Mouse (Mus musculus) liver, embryonic 12.5 days (tissue): ENCODE measurements around the gene Erc1. TPM values are rescaled to one million over a fixed set of nuclear protein-coding genes. Genes with fewer than 3 reads are reported as not detected.

Experiments
- ATAC-seq: fragments of 200-750 bp; cut with Nextera tagmentation; 2 replicates; pipeline ENCODE4 v1.8.0; 2017; ENCODE audit warnings: moderate number of reproducible peaks, mild to moderate bottlenecking, moderate library complexity
- H3K27ac ChIP-seq: fragments of 300-500 bp; sonication (generic); 2 replicates; pipeline ENCODE4 v1.5.1; 2016; ENCODE audit warnings: mild to moderate bottlenecking
- H3K27me3 ChIP-seq: fragments of 300-500 bp; sonication (generic); replicated peaks from 2 replicates; pipeline ENCODE4 v1.6.1; 2016; ENCODE audit warnings: mild to moderate bottlenecking, moderate library complexity
- H3K36me3 ChIP-seq: fragments of 300-500 bp; sonication (generic); 2 replicates; pipeline ENCODE4 v1.6.1; 2016; ENCODE audit warnings: mild to moderate bottlenecking, moderate library complexity
- H3K4me1 ChIP-seq: fragments of 300-500 bp; sonication (generic); 2 replicates; pipeline ENCODE4 v1.6.1; 2016
- H3K4me2 ChIP-seq: fragments of 300-500 bp; sonication (generic); 2 replicates; pipeline ENCODE4 v1.6.1; 2016; ENCODE audit warnings: mild to moderate bottlenecking, moderate library complexity
- H3K4me3 ChIP-seq: fragments of 300-500 bp; sonication (generic); 2 replicates; pipeline ENCODE4 v1.5.1; 2016; ENCODE audit warnings: mild to moderate bottlenecking, moderate library complexity
- H3K9ac ChIP-seq: fragments of 300-500 bp; sonication (generic); 2 replicates; pipeline ENCODE4 v1.6.1; 2016; ENCODE audit warnings: mild to moderate bottlenecking, moderate library complexity
- H3K9me3 ChIP-seq: fragments of 300-500 bp; sonication (generic); replicated peaks from 2 replicates; pipeline ENCODE4 v1.6.1; 2016; ENCODE audit warnings: mild to moderate bottlenecking, moderate library complexity
- WGBS: fragments of 180-500 bp; shearing (Covaris S2); methylation state at CpG from one replicate; pipeline ENCODE4 v1.1.7; 2016; ENCODE audit not compliant: insufficient replicate concordance; 5-methylcytosine and 5-hydroxymethylcytosine counted together
- polyA plus RNA-seq: library from polyadenylated mRNA; unstranded; fragments of >200 nt; fragmentation: Nextera tagmentation; extraction: Ambion mirVana; gene quantifications from 2 replicates; pipeline ENCODE4 v1.2.1, GENCODE M21; 2016

The Erc1 gene
- polyA plus RNA-seq, 1 experiment from 2014 or later, result 6.8 TPM

- Histone ChIP-seq H3K9me3 (no peaks in the 10 kb centered on the region), H3K36me3 (no peaks in the 10 kb centered on the region), H3K4me2 (no peak overlapping the region), H3K27me3 (no peaks in the 10 kb centered on the region), H3K4me1 (no peaks in the 10 kb centered on the region), H3K9ac (no peak overlapping the region), H3K27ac (no peak overlapping the region), H3K4me3 (no peak overlapping the region)
- WGBS, result 36% methylated on average over 2 of the region's 2 CpGs
- no peak for ATAC-seq
Measured at GRCm38 (mm10) chr6:119642718-119643117, 205.2 kb downstream of the Erc1 start.

DNA sequence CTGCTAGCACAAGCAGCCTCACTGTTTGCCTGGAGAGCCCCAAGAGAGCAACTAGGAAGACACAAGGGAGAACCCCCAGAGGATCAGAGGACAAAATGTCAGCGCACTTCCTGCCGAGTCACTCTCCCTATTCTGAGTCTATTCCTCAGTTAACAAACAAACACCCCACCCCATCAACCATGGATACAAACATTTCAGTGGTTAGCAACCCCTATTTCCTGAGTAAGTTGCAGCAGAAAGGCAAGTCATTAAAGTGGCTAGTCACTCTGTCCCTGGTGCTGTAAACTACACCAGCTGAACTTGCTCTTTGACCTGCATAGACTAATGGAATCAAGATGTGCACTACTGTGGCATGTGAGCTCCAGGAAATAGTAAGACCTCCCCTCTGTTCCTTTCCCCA, 212.3 kb downstream of the Erc1 start:
- no peak for ATAC-seq
- Histone ChIP-seq H3K36me3 (no peaks in the 10 kb centered on the region), H3K9me3 (no peaks in the 10 kb centered on the region), H3K4me3 (no peak overlapping the region), H3K27ac (no peak overlapping the region), H3K4me1 (no peaks in the 10 kb centered on the region), H3K9ac (no peak overlapping the region), H3K4me2 (no peak overlapping the region), H3K27me3 (no peaks in the 10 kb centered on the region)
- 44% methylated on average over 2 of the region's 2 CpGs for WGBS

- H3K4me2 ChIP-seq, result no peak overlapping the region
- H3K27ac ChIP-seq, result no peak overlapping the region
- no peak for ATAC-seq
- no peaks in the 10 kb centered on the region for H3K27me3 ChIP-seq
- H3K9ac ChIP-seq, result no peak overlapping the region
- H3K4me1 ChIP-seq, result no peaks in the 10 kb centered on the region
- no peak overlapping the region for H3K4me3 ChIP-seq
- 77% methylated on average over 3 of the region's 3 CpGs for WGBS
- H3K9me3 ChIP-seq, result no peaks in the 10 kb centered on the region
- peaks cover 3% of the 10 kb centered on the region for H3K36me3 ChIP-seq
Measured at GRCm38 (mm10) chr6:119630622-119631021, 217.3 kb downstream of the Erc1 start.

- ATAC-seq, result no peak
- 76% methylated on average over 2 of the region's 2 CpGs for WGBS
Measured at GRCm38 (mm10) chr6:119601379-119601778, 246.6 kb downstream of the Erc1 start.

GRCm38 (mm10) chr6:119595440-119595839, 252.5 kb downstream of the Erc1 start:
- Histone ChIP-seq H3K36me3 (no peaks in the 10 kb centered on the region), H3K9me3 (no peaks in the 10 kb centered on the region), H3K4me2 (no peak overlapping the region), H3K4me3 (no peak overlapping the region), H3K27me3 (no peaks in the 10 kb centered on the region), H3K9ac (no peak overlapping the region), H3K4me1 (no peaks in the 10 kb centered on the region), H3K27ac (no peak overlapping the region)
- 84% methylated on average over 4 of the region's 4 CpGs for WGBS
- ATAC-seq, result no peak

More at GRCm38 (mm10) chr6:119601379-119601778, 246.6 kb downstream of the Erc1 start:
- H3K36me3 ChIP-seq, result no peaks in the 10 kb centered on the region
- H3K27ac ChIP-seq, result no peak overlapping the region
- no peaks in the 10 kb centered on the region for H3K9me3 ChIP-seq
- no peak overlapping the region for H3K9ac ChIP-seq
- no peaks in the 10 kb centered on the region for H3K27me3 ChIP-seq
- no peaks in the 10 kb centered on the region for H3K4me1 ChIP-seq
- no peak overlapping the region for H3K4me3 ChIP-seq
- no peak overlapping the region for H3K4me2 ChIP-seq

GRCm38 (mm10) chr6:119590872-119591271, 257.1 kb downstream of the Erc1 start:
- Histone ChIP-seq H3K9me3 (no peaks in the 10 kb centered on the region), H3K9ac (no peak overlapping the region), H3K27ac (no peak overlapping the region), H3K4me1 (peaks cover 4% of the 10 kb centered on the region; the same call in 1 of the 2 replicates), H3K27me3 (no peaks in the 10 kb centered on the region), H3K36me3 (no peaks in the 10 kb centered on the region), H3K4me3 (no peak overlapping the region), H3K4me2 (no peak overlapping the region)
- no peak for ATAC-seq
- WGBS, result 75% methylated on average over 2 of the region's 2 CpGs

GRCm38 (mm10) chr6:119587897-119588296, 260.1 kb downstream of the Erc1 start:
- Histone ChIP-seq H3K27ac (no peak overlapping the region), H3K36me3 (no peaks in the 10 kb centered on the region), H3K27me3 (no peaks in the 10 kb centered on the region), H3K9ac (no peak overlapping the region), H3K4me1 (peaks cover 8% of the 10 kb centered on the region), H3K4me2 (no peak overlapping the region), H3K4me3 (no peak overlapping the region), H3K9me3 (no peaks in the 10 kb centered on the region)
- WGBS, result 83% methylated on average over 2 of the region's 2 CpGs
- no peak for ATAC-seq

- Histone ChIP-seq H3K4me3 (no peak overlapping the region), H3K4me2 (no peak overlapping the region), H3K9ac (no peak overlapping the region), H3K4me1 (peaks cover 8% of the 10 kb centered on the region), H3K27me3 (no peaks in the 10 kb centered on the region), H3K36me3 (no peaks in the 10 kb centered on the region), H3K9me3 (no peaks in the 10 kb centered on the region), H3K27ac (no peak overlapping the region)
- no peak for ATAC-seq
Measured at GRCm38 (mm10) chr6:119587454-119587853, 260.5 kb downstream of the Erc1 start.

DNA sequence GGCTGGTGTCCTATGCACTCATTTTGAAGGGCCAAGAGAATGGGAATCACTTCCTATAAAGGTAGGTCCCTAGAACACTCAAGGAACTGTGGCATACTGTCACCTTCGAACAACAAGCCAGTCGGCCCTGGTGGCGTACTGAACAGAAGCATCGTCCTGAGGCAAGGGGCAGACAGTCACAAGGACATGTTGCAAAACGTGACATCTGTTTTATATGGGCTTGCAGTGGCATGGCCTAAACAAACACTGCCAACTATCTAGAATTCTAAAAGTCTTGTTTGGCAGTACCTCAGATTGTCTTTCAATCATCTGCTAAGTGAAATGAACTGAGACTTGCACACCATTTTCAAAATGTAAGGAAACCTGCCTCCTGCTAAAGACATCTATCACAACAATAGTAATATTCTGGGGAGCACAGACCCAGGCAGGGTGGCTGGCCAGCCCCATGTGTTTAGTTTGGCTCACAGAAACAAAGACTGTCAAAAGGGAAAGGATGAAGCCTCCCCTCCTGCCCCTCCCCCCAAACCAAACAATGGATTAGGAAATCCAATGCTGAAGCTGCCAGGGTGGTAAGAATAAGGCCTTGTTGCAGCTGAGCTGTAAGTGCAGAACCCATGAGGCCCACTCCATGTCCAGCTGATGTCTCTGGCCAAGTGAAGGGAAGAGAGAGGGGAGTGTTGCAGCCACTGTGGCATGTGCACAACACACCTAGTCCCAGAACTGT, 262.2 kb downstream of the Erc1 start:
- H3K4me2 ChIP-seq, result no peak overlapping the region
- H3K4me1 ChIP-seq, result peaks cover 8% of the 10 kb centered on the region
- no peak overlapping the region for H3K9ac ChIP-seq
- 70% methylated on average over 5 of the region's 5 CpGs for WGBS
- no peaks in the 10 kb centered on the region for H3K27me3 ChIP-seq
- H3K27ac ChIP-seq, result no peak overlapping the region
- no peak overlapping the region for H3K4me3 ChIP-seq
- H3K9me3 ChIP-seq, result no peaks in the 10 kb centered on the region
- H3K36me3 ChIP-seq, result no peaks in the 10 kb centered on the region
- no peak for ATAC-seq

GRCm38 (mm10) chr6:119584061-119584460, 263.9 kb downstream of the Erc1 start:
- no peak for ATAC-seq
- Histone ChIP-seq H3K4me1 (peaks cover 8% of the 10 kb centered on the region), H3K36me3 (no peaks in the 10 kb centered on the region), H3K4me3 (no peak overlapping the region), H3K27ac (no peak overlapping the region), H3K9me3 (no peaks in the 10 kb centered on the region), H3K4me2 (no peak overlapping the region), H3K27me3 (no peaks in the 10 kb centered on the region), H3K9ac (no peak overlapping the region)
- 75% methylated on average over 1 of the region's 1 CpGs for WGBS

- no peaks in the 10 kb centered on the region for H3K9me3 ChIP-seq
- WGBS, result 84% methylated on average over 5 of the region's 5 CpGs
- no peak overlapping the region for H3K4me3 ChIP-seq
- no peak overlapping the region for H3K9ac ChIP-seq
- peaks cover 8% of the 10 kb centered on the region for H3K4me1 ChIP-seq
- H3K27me3 ChIP-seq, result no peaks in the 10 kb centered on the region
- H3K36me3 ChIP-seq, result no peaks in the 10 kb centered on the region
- H3K4me2 ChIP-seq, result no peak overlapping the region
- no peak for ATAC-seq
- no peak overlapping the region for H3K27ac ChIP-seq
Measured at GRCm38 (mm10) chr6:119583165-119583564, 264.8 kb downstream of the Erc1 start.

DNA sequence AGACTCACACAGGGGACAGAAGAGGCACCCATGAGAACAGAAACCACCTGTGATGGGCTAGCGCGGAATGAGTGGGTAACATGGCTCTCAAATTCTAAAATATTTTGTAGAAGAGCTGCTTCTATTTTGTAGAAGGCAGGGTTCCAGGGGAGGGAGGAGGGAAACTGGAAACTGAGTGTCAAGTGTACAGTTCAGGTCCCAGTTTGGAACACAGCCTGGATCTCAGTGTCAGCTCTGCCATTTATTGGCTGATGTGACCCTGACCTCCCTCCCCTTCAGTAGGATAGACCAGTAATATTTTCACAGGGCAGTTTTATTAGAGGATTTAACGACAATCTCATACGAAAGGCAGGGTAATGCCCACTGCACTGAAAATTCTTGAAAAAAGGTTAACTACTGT, 271.3 kb downstream of the Erc1 start:
- H3K4me2 ChIP-seq, result no peak overlapping the region
- no peaks in the 10 kb centered on the region for H3K4me1 ChIP-seq
- H3K36me3 ChIP-seq, result peaks cover 15% of the 10 kb centered on the region
- ATAC-seq, result no peak
- H3K9ac ChIP-seq, result no peak overlapping the region
- H3K4me3 ChIP-seq, result no peak overlapping the region
- H3K27me3 ChIP-seq, result no peaks in the 10 kb centered on the region
- no peak overlapping the region for H3K27ac ChIP-seq
- WGBS, result 76% methylated on average over 4 of the region's 4 CpGs
- H3K9me3 ChIP-seq, result no peaks in the 10 kb centered on the region

- ATAC-seq, result no peak
- 88% methylated on average over 12 of the region's 12 CpGs for WGBS
- no peaks in the 10 kb centered on the region for H3K4me1 ChIP-seq
Measured at GRCm38 (mm10) chr6:119575331-119575730, 272.6 kb downstream of the Erc1 start.

More at GRCm38 (mm10) chr6:119575331-119575730, 272.6 kb downstream of the Erc1 start:
- Histone ChIP-seq H3K27ac (no peak overlapping the region), H3K4me3 (no peak overlapping the region), H3K36me3 (peaks cover 15% of the 10 kb centered on the region), H3K4me2 (no peak overlapping the region), H3K27me3 (no peaks in the 10 kb centered on the region), H3K9ac (no peak overlapping the region), H3K9me3 (no peaks in the 10 kb centered on the region)
